Mouse (Mus musculus) lung, postnatal 0 days (tissue): ENCODE data around the gene Cmtm6. TPM values are rescaled to one million over a fixed set of nuclear protein-coding genes. Genes with fewer than 3 reads are reported as not detected.
A peak's percentile ranks its signal among the peaks of the same experiment; 100 is the strongest.

ENCODE experiments used
- ATAC-seq: fragments of 200-750 bp; cut with Nextera tagmentation; 2 replicates; pipeline ENCODE4 v1.8.0; 2017; ENCODE audit warnings: moderate library complexity
- DNase-seq: peaks from one replicate; pipeline ENCODE4 v3.0.0-alpha.2; 2016; ENCODE audit warnings: low spot score
- H3K27ac ChIP-seq: fragments of 300-500 bp; sonication (generic); 2 replicates; pipeline ENCODE4 v1.5.1; 2014; ENCODE audit warnings: antibody characterized with exemption, mild to moderate bottlenecking, low read length, mixed read lengths
- H3K27me3 ChIP-seq: fragments of 300-500 bp; sonication (generic); replicated peaks from 2 replicates; pipeline ENCODE4 v1.6.1; 2014; ENCODE audit warnings: low read length, mixed read lengths; ENCODE audit not compliant: insufficient read depth
- H3K36me3 ChIP-seq: fragments of 300-500 bp; sonication (generic); 2 replicates; pipeline ENCODE4 v1.6.1; 2014; ENCODE audit warnings: low read length, mixed read lengths; ENCODE audit not compliant: insufficient read depth
- H3K4me1 ChIP-seq: fragments of 300-500 bp; sonication (generic); 2 replicates; pipeline ENCODE4 v1.6.1; 2014; ENCODE audit warnings: antibody characterized with exemption, low read depth, low read length, mixed read lengths; ENCODE audit not compliant: insufficient read depth
- H3K4me2 ChIP-seq: fragments of 300-500 bp; sonication (generic); replicated peaks from 2 replicates; pipeline ENCODE4 v1.6.1; 2014; ENCODE audit warnings: low read depth, mild to moderate bottlenecking, low read length, moderate library complexity, mixed read lengths
- H3K4me3 ChIP-seq: fragments of 300-500 bp; sonication (generic); 2 replicates; pipeline ENCODE4 v1.5.1; 2014; ENCODE audit warnings: low read depth, low read length
- H3K9ac ChIP-seq: fragments of 300-500 bp; sonication (generic); replicated peaks from 2 replicates; pipeline ENCODE4 v1.6.1; 2014; ENCODE audit warnings: low read depth, mild to moderate bottlenecking
- H3K9me3 ChIP-seq: fragments of 300-500 bp; sonication (generic); 2 replicates; pipeline ENCODE4 v1.6.1; 2016; ENCODE audit warnings: low read length, mixed read lengths
- CTCF ChIP-seq: IDR thresholded peaks from 2 replicates; pipeline ENCODE4 v1.5.1; 2016; ENCODE audit warnings: antibody characterized with exemption, mild to moderate bottlenecking
- EP300 ChIP-seq: IDR thresholded peaks from 2 replicates; pipeline ENCODE4 v1.6.1; 2016; ENCODE audit warnings: antibody characterized with exemption, mild to moderate bottlenecking, control low read depth
- WGBS: fragments of 180-500 bp; shearing (Covaris S2); extraction: QIAGEN DNeasy Blood & Tissue Kit; methylation state at CpG from one replicate; pipeline ENCODE4 v1.1.7; 2014; 5-methylcytosine and 5-hydroxymethylcytosine counted together
- polyA plus RNA-seq: library from polyadenylated mRNA; unstranded; fragments of >200 nt; fragmentation: Nextera tagmentation; extraction: Ambion mirVana; gene quantifications from 2 replicates; pipeline ENCODE4 v1.2.1, GENCODE M21; 2015

The Cmtm6 gene
- polyA plus RNA-seq, 1 experiment from 2014 or later = 85.5 TPM

- Histone ChIP-seq H3K4me3 (no peak overlapping the region), H3K27me3 (no peaks in the 10 kb centered on the region), H3K9me3 (no peaks in the 10 kb centered on the region), H3K27ac (no peak overlapping the region), H3K36me3 (no peaks in the 10 kb centered on the region), H3K9ac (no peak overlapping the region), H3K4me1 (no peaks in the 10 kb centered on the region), H3K4me2 (no peak overlapping the region)
- WGBS = 71% methylated on average over 9 of the region's 9 CpGs
- no peak for TF ChIP-seq EP300
- TF ChIP-seq CTCF = no peak
- ATAC-seq (no peak), DNase-seq (no peak)
These were observed 62.9 kb downstream of the Cmtm6 start for GRCm38 (mm10) chr9:114793764-114794295.

GRCm38 (mm10) chr9:114794491-114794890 is 63.6 kb downstream of the Cmtm6 start:
- Histone ChIP-seq H3K4me1 (no peaks in the 10 kb centered on the region), H3K9me3 (no peaks in the 10 kb centered on the region), H3K36me3 (no peaks in the 10 kb centered on the region), H3K4me2 (no peak overlapping the region), H3K4me3 (no peak overlapping the region), H3K27me3 (no peaks in the 10 kb centered on the region), H3K9ac (no peak overlapping the region), H3K27ac (no peak overlapping the region)
- ATAC-seq = no peak
- TF ChIP-seq CTCF = no peak
- TF ChIP-seq EP300 = no peak
- DNase-seq = no peak
- WGBS = 70% methylated on average over 4 of the region's 4 CpGs

GRCm38 (mm10) chr9:114796473-114797050 is 65.6 kb downstream of the Cmtm6 start:
- no peak for TF ChIP-seq EP300
- no peak for TF ChIP-seq CTCF
- no peak overlapping the region for H3K4me3 ChIP-seq
- no peaks in the 10 kb centered on the region for H3K36me3 ChIP-seq
- WGBS = 38% methylated on average over 11 of the region's 11 CpGs
- no peak for DNase-seq
- H3K27ac ChIP-seq = no peak overlapping the region
- H3K9ac ChIP-seq = no peak overlapping the region
- no peaks in the 10 kb centered on the region for H3K9me3 ChIP-seq
- no peaks in the 10 kb centered on the region for H3K4me1 ChIP-seq
- no peaks in the 10 kb centered on the region for H3K27me3 ChIP-seq
- ATAC-seq = no peak
- H3K4me2 ChIP-seq = no peak overlapping the region

- H3K9ac ChIP-seq = no peak overlapping the region
These were observed 66.6 kb downstream of the Cmtm6 start for GRCm38 (mm10) chr9:114797329-114798004.

GRCm38 (mm10) chr9:114798845-114799244 is 67.9 kb downstream of the Cmtm6 start:
- Histone ChIP-seq H3K4me1 (no peaks in the 10 kb centered on the region), H3K27ac (no peak overlapping the region), H3K9ac (no peak overlapping the region), H3K36me3 (no peaks in the 10 kb centered on the region), H3K27me3 (no peaks in the 10 kb centered on the region), H3K4me2 (no peak overlapping the region), H3K9me3 (no peaks in the 10 kb centered on the region), H3K4me3 (no peak overlapping the region)
- 30% methylated on average over 6 of the region's 6 CpGs for WGBS
- no peak for ATAC-seq
- DNase-seq = no peak
- TF ChIP-seq EP300 (no peak), CTCF (no peak)

More at GRCm38 (mm10) chr9:114797329-114798004, 66.6 kb downstream of the Cmtm6 start:
- no peaks in the 10 kb centered on the region for H3K4me1 ChIP-seq
- no peaks in the 10 kb centered on the region for H3K27me3 ChIP-seq
- no peak overlapping the region for H3K4me3 ChIP-seq
- no peaks in the 10 kb centered on the region for H3K36me3 ChIP-seq
- no peak overlapping the region for H3K4me2 ChIP-seq
- no peak for TF ChIP-seq EP300
- TF ChIP-seq CTCF = peak; percentile 99
- 48% methylated on average over 11 of the region's 11 CpGs for WGBS
- no peaks in the 10 kb centered on the region for H3K9me3 ChIP-seq
- H3K27ac ChIP-seq = no peak overlapping the region
- DNase-seq (peak; percentile 87), ATAC-seq (peak; percentile 83)

Other genes with a start within 250 kb of the Cmtm6 start
- not detected in 2 replicates for gene Ccr4, start 226.2 kb upstream of the Cmtm6 start, polyA plus RNA-seq
- 0.33 TPM in 1 of 2 replicates, not detected in the other for gene C130032M10Rik, start 215.4 kb upstream of the Cmtm6 start, polyA plus RNA-seq
- gene Trim71, start 166.7 kb upstream of the Cmtm6 start, polyA plus RNA-seq = 0.30 and 0.32 TPM in 2 replicates
- gene Cnot10, start 90.9 kb upstream of the Cmtm6 start, polyA plus RNA-seq = 30.8 and 34.1 TPM in 2 replicates
- gene Dync1li1, start 42.3 kb upstream of the Cmtm6 start, polyA plus RNA-seq = 44.5 and 48.1 TPM in 2 replicates
- 65.0 and 74.8 TPM in 2 replicates for gene Cmtm7, start 50.7 kb downstream of the Cmtm6 start, polyA plus RNA-seq
- gene Cmtm8, start 113.0 kb downstream of the Cmtm6 start, polyA plus RNA-seq = 130 and 147 TPM in 2 replicates
- gene Gpd1l, start 202.9 kb downstream of the Cmtm6 start, polyA plus RNA-seq = 12.7 and 13.7 TPM in 2 replicates
- gene Osbpl10, start 247.5 kb downstream of the Cmtm6 start, polyA plus RNA-seq = 2.2 and 2.6 TPM in 2 replicates